Mouse (Mus musculus) urinary bladder, adult 2 months (tissue): ENCODE measurements around the gene Sectm1b. TPM values are rescaled to one million over a fixed set of nuclear protein-coding genes. Genes with fewer than 3 reads are reported as not detected.
"Not testable (repeated sequence)": the region's sequence is repeated elsewhere in the genome, so short reads cannot be mapped to it uniquely, and the experiment has no call there.

Source experiments
- DNase-seq: peaks from one replicate; pipeline ENCODE4 v3.0.0; 2022; ENCODE audit warnings: low spot score
- polyA plus RNA-seq: library from polyadenylated mRNA; depleted of rRNA; stranded (reverse); fragments of >200 nt; gene quantifications from 2 replicates; pipeline ENCODE4 v1.2.3, GENCODE M21; 2012; rRNA removed

The Sectm1b gene
- not detected in 2 replicates for polyA plus RNA-seq

DNA sequence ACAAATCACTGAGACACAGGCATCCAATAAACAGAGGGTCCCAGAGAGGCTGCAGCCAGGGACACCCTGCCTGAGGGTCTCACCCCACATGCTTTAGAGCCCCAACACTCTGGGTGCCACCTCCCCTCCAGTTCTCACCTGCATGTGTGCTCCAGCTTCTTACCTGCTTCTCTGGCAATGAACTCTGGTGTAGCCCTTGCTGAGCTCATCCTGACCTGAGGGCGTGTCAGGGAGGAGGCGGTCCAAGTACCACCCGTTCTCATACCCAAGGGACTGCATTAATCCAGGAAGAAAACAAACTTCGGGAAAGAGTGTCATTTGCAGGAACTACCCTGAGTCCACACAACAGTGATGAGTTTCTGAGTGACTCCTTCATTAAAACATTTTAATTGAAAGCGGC, at the start of gene Sectm1b:
TSS of gene Sectm1b (minus strand) at position 191 of the 400 bp plus-strand sequence.
- DNase-seq, result no peak

DNA sequence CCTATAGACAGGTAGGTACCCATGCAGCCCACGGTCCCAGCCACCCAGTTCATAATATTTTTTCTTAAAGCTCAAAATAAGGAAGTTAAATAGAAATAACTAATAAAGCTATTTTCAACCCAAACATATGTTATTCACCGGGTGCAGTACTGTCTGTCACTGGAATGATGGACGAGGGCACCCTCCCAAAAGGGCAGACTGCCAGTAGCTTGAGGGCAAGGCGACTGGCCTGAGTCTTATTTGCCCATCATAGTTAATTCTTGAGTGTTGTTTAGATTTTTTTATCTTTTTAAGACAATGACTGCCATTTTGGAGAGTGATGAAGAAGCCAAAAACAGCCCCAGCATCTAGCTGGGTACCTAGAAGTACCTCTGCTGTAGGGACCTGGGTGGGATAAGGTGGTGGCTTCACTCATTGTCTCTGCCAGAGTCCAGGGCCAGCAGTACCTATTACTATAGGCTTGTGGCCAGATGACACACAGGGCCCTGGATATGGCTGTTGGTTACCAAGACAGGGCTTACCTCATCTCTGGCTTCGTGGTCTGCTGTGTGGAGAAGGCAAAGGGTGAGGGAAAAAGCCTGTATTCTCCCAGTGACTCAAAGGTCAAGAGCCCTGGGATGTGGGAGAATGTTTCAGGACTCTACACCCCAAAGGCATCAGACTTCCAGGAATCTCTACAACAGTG, 48.9 kb upstream of the Sectm1b start:
- DNase-seq, result no peak

GRCm38 (mm10) chr11:121111601-121112000, 48.2 kb upstream of the Sectm1b start:
- DNase-seq, result no peak

- no peak for DNase-seq
These were observed 47.7 kb upstream of the Sectm1b start for GRCm38 (mm10) chr11:121111051-121111450.

- DNase-seq, result no peak
These were observed 46.6 kb upstream of the Sectm1b start for GRCm38 (mm10) chr11:121109986-121110385.

GRCm38 (mm10) chr11:121108061-121108460, 44.7 kb upstream of the Sectm1b start:
- no peak for DNase-seq

DNA sequence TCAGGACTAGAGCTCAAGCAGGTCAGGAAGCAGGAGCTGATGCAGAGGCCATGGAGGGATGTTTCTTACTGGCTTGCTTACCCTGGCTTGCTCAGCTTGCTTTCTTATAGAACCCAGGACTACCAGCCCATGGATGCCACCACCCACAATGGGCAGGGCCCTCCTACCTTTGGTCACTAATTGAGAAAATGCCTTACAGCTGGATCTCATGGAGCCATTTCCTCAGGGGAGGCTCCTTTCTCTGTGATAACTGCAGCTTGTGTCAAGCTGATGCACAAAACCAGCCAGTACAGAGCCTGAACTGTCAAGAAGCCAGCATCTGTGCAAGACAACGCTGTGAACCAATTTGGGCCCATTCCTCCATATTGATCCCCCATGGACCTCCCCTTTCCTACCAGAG, 43.9 kb upstream of the Sectm1b start:
- DNase-seq, result not testable (repeated sequence)

DNA sequence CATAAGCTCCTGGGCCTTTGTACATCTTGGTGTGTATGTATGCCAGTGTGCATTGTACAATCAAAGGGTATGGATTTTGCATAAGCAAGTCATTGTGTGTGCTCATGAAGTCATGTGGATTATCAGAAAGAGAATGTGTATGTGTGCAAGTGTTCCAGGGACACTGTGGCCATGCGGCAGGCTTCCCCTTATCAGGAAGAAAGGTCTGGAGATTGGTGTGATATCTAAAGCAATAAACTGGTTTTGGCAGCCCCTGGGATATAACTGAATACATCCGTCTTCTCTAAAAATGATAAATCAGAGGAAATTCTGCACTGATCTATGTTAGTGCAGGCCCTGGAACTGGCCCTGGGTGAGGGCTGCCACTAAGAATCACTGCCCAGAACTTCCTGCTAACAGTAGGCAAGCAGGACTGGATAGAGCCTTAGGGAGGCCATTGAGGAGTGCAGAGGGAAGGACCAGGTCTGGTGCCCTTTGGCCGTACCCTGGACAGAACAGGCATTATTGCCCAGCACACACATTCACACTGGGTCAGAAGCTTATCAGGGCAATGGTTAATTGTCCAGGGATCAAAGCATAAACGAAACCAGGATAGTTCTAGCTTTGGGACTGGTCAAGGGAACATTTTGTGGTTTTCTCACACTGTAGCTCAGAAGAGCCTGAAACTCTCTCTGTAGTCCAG, 37.9 kb upstream of the Sectm1b start:
- no peak for DNase-seq

- DNase-seq, result no peak
These were observed 37.3 kb upstream of the Sectm1b start for GRCm38 (mm10) chr11:121100692-121101091.

GRCm38 (mm10) chr11:121099762-121100161, 36.4 kb upstream of the Sectm1b start:
- DNase-seq, result no peak

GRCm38 (mm10) chr11:121092606-121093585, 29.5 kb upstream of the Sectm1b start:
- no peak for DNase-seq

DNA sequence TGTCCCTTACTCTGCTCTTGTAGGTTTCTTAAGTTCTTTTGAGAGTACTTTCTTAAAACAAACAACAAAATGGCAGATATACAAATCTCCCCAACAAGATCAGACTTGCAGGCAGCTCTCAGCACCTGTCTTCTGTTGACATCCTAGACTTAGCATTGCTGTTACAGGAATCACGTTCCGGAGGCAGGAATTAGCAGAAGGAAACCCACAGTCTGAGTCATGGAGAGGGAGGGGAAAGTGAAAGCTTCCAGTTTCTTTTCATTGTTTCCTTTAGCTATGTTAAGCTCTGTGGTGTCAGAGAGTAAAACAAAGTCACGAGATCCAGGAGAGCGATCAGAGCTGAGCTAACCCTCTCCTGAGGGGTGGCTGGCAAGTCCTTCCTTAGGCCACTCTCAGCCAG, 27.6 kb upstream of the Sectm1b start:
- DNase-seq, result no peak

DNA sequence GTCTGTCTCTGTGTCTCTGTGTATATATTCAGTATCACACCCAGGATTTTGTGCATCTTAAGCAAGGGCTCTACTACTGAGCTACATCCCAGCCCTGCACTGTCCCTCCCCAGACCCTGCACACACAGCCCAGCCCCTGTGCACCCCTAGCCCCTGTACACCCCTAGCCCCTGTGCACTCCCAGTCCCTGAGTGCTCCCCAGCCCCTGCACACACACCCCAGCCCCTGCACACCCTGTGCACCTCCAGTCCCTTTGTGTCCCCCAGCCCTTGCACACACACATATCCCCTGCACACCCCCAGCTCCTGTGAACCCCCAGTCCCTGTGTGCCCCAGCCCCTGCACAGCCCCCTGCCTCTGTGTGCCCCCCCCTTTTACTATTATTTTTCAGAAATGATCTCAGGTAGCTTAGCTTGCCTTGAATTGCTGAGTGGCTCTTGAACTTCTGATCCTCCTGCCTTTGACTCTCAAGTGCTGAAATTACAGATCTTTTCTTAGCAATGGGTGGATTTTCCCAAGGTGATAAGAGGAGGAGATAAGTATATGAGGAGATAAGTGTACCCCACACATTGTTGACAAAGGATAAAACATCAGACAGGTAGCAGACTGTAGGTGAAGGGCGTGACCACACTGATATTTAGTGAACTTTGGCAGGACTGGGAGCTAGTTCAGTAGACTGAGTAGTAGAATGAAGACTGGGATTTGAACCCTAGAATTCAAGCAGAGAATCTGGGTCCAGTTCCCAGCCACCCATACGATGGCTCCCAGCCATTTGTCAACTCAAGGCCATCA, 26.6 kb upstream of the Sectm1b start:
- DNase-seq, result no peak

GRCm38 (mm10) chr11:121088997-121089396, 25.6 kb upstream of the Sectm1b start:
- no peak for DNase-seq

DNA sequence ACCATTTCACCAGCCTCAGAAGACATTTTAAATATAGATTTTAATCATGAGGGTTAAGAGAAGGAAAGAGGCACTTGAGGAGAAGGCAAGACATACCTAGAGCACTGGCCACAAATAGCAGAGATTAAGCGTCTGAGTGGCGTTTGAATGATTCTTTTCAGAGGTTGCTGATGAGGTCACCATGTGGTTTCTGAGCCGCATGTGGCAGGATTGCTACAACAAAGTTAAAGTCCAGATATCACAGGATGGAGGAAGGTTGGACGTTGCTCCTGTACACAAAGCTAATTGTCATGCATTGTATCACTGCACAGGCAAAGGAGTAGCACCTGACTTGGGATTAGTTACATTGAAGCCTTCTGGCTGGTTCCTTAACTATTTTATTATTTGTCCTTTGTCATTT, 22.9 kb upstream of the Sectm1b start:
- DNase-seq, result no peak

- DNase-seq, result no peak
These were observed 21.8 kb upstream of the Sectm1b start for GRCm38 (mm10) chr11:121085181-121085580.

- no peak for DNase-seq
These were observed 19.6 kb upstream of the Sectm1b start for GRCm38 (mm10) chr11:121082857-121083500.

DNA sequence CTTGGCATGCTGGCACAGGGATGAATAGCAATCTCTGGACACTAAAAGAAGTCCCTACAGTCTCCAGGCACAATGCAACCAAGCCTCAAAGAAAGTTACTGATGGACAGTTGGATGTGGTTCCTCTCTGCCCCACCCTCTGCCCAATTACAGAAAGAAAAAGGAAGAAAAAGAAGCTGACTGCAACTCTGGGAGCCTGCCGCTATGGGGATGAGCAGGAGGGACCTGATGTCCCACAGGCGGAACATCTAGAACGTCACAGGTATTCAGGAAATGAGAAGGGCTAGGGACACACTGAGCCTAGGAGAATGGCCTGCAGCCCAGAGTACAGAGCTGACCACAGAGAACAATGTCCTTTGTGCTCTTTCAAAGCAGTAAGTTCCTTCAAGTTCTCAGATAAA, 18.9 kb upstream of the Sectm1b start:
- DNase-seq, result no peak

DNA sequence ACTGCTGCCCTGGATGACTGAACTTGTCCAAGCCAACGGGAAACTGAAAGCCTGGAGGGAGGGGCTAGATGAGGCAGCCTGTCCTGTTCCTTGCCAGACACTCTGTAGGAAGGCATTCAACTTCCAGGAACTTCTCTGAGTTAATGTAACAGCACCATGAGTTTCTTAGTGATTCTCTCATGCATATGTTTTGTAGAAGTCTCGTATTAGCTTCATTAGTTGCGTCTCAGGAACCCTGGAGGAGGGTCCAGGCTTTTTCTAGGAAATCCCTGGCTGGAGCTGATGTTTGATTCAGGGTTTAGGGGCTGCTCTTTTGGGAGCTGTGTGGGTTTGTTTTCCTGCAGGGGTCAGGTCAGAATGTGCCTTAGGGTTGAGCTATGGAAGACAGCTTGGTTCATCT, 17.8 kb upstream of the Sectm1b start, which contains the start of gene Sectm1a:
TSS of gene Sectm1a (minus strand) at position 101 of the 400 bp plus-strand sequence.
- no peak for DNase-seq

GRCm38 (mm10) chr11:121080330-121080729, 17.0 kb upstream of the Sectm1b start:
- DNase-seq, result no peak

DNA sequence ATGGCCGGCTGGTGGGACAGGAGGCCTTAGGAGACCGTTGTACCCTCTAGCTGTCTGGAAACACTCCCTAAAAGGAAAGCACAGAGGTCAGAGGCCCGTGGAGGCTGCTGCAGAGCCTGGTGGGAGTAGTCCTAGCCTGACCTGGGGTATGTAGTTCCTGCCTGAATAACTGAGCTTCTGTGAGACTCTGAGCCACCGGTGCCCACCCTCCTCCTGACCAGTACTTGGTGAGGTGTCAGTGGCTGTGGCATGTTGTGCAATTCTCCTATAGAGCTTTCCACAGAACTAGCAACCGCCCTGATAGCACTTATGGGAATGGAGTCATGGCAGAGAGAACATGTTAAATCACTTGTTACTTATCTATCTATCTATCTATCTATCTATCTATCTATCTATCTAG, 12.3 kb upstream of the Sectm1b start:
- DNase-seq, result no peak
